Mouse (Mus musculus): ENCODE results near the gene Hoxc5.

- TF ChIP-seq CTCF (IDR thresholded peaks at IDR 0.05; ENCODE audit: low read depth) (no peak), EP300 (IDR thresholded peaks at IDR 0.05; ENCODE audit: low read depth) (no peak)
These were observed 70.3 kb downstream of the Hoxc5 start for GRCm38 (mm10) chr15:103037579-103037978.

All from liver, postnatal 0 days (tissue).